Mouse (Mus musculus) erythroid progenitor cell, adult 5-6 weeks (primary cell): ENCODE data around the gene Mef2a. TPM values are rescaled to one million over a fixed set of nuclear protein-coding genes. Genes with fewer than 3 reads are reported as not detected.
A peak's percentile ranks its signal among the peaks of the same experiment; 100 is the strongest.

Experiments used
- ATAC-seq: replicated peaks from 2 replicates; pipeline ENCODE4 v1.8.0; 2016; ENCODE audit warnings: moderate number of reproducible peaks, mild to moderate bottlenecking, moderate TSS enrichment, inconsistent platforms; ENCODE audit not compliant: poor library complexity, low FRiP score, severe bottlenecking
- total RNA-seq, 2 experiments: library from RNA; stranded (forward) in 1 of 2; stranded (reverse) in 1 of 2; fragments of 150-400 nt in 1 of 2; fragments of 186-747, 209-891 nt in 1 of 2; gene quantifications; 2 replicates each; pipeline versions ENCODE4 v1.2.3 to v1.2.4; 2015 to 2017; ENCODE audit warnings: low replicate concordance in 2 of 2

The Mef2a gene
- total RNA-seq (2015; ENCODE audit: low replicate concordance) (23.5 and 39.6 TPM in 2 replicates), total RNA-seq (2017; ENCODE audit: low replicate concordance) (9.9 and 12.5 TPM in 2 replicates)

- ATAC-seq = peak; percentile 88
Observed at GRCm38 (mm10) chr7:67372729-67373583, at the start of gene Mef2a. TSS of gene Mef2a (minus strand) at chr7:67372858.

GRCm38 (mm10) chr7:67421476-67422186, 49.0 kb upstream of the Mef2a start:
- no peak for ATAC-seq

DNA sequence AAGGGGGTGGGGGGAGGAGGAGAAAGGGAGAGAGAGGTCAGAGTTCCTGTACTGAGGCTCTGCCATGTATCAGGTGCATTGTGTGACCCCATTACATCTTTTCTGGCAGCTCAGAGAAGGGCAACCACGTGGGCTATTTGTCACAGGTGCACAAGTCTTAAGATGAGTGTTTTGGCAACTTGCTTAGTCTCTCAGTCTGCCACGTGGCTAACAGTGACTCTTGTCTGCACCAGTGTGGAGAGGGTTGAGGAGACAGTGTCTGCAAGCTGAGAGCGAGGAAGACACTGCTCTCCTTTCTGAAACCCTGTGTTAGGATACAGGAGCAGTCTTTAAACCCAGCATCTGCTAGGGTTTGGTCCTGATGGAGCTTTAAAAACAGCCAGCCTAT, 48.4 kb upstream of the Mef2a start:
- ATAC-seq = no peak

GRCm38 (mm10) chr7:67419591-67420314, 47.1 kb upstream of the Mef2a start:
- no peak for ATAC-seq

GRCm38 (mm10) chr7:67418122-67418521, 45.5 kb upstream of the Mef2a start:
- no peak for ATAC-seq

GRCm38 (mm10) chr7:67414766-67415165, 42.1 kb upstream of the Mef2a start:
- ATAC-seq = no peak

- ATAC-seq = no peak
Observed at GRCm38 (mm10) chr7:67412686-67413085, 40.0 kb upstream of the Mef2a start.

DNA sequence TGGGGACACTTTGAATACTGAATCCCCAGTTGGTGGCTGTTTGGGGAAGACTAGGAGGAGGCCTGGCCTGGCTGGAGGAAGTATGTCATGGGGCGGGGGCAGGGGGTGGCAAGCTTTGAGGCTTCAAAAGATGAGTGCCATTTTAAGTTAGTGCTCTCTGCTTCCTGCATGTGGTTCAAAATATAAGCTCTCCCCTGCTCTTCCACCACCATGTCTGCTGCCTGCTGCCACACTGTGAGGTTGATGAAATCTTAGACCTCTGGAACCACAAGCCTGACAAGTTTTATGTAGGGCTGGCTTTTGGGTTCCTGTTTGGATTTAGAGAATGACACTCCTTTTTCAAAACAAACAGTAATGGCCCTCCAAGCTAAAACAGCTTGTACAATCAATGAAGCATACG, 34.4 kb upstream of the Mef2a start:
- no peak for ATAC-seq

DNA sequence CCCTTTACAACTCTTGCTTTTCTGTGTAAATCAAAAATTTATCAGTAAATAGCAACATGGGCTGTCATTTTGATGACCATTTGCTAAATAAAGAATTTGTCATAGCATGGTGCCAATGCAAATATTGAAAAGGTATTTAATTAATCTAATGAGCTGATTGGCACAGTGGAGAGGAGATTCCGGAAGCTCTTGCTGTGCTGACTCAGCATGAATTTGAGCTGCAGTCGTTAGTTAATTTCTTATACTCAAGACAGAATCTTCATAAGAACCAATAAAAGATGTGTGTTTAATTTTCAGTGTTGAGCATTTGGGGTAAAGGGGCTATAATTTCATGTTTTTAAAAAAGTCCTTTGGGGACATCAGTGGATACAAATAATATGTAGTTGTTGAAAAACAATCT, 31.5 kb upstream of the Mef2a start:
- no peak for ATAC-seq

DNA sequence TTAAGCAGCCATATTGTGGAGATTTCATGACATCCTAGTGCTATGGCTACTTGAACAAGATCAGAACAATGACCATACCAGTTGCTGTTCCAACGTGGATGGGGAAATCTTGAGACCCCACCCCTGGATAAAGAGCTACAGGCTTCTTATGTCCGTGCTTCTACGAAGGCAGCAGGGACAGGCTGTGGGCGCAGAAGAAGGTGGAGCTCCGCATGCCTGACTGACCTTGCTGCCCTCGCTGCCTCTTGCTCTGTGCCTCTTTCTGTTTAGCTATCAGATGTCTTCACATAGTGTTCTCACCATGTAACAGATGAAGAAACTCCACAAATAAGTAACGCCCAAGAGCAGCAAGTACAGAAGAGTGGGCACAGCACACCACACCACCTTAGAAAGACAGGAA, 29.7 kb upstream of the Mef2a start:
- no peak for ATAC-seq

DNA sequence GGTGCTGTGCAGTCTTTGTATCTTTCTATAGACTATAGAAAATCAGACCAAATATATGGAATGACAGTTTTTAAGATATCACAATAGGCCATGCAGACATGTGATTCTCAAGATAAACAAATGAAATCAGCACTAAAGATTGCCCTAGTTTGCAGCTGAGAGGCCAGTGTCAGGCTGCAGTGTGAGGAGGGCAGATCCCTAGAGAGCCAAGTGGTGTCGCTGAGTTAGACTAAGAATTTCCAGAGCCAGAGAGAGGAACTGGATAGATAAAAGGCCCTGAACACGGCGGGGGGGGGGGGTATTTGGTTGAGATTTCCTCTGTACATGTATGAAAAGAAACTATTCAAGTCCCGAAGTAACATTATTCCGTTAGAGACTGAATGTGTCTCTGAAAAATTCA, 28.7 kb upstream of the Mef2a start:
- no peak for ATAC-seq

- no peak for ATAC-seq
Observed at GRCm38 (mm10) chr7:67390760-67391159, 18.1 kb upstream of the Mef2a start.

- no peak for ATAC-seq
Observed at GRCm38 (mm10) chr7:67390095-67390494, 17.4 kb upstream of the Mef2a start.

GRCm38 (mm10) chr7:67384942-67385872, 12.5 kb upstream of the Mef2a start:
- ATAC-seq = no peak

DNA sequence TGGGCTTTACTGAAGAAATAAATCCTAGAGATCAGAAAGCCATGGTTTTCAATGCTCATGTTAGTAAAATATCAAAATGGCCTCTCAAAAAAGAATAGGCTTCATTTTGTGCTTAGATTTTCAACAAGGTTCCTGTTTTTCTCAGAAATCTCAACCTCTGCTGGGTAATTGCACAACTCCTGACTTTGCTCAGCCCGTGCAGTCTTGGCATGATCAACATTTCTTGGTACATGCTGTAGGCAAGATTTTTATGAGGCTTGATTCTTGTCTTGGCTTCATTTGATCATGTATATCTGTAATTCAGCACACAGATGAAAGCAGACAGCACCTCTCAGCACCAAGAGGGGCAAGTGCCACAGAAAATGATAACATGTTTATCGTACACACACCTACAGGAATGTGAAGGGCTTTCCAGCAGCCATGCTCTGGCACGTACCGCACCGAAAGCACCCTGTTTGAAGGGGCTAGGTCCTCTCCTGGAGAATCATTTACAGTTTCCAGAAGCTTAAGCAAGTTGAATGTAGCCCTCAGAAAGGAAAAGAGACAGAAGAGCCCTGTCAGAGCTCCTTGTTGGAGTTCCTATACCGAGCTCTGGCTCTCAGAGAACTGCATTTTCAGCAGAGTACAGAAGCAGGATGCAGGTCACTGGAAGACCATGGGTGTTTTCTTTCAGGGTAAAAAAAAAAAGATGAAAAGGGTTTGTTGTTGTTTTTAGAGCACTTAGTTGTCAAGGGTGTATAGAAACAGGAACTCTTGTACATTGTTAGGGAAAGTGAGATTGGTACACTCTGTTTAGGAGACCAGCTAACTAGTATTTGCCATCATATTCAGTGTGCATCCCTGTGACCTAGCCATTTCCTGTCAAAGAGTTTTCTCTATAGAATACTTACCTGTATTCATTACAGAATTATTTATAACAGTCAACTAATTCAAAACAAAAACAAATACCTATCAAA, 7.8 kb upstream of the Mef2a start:
- ATAC-seq = no peak

- no peak for ATAC-seq
Observed at GRCm38 (mm10) chr7:67376796-67377195, 4.1 kb upstream of the Mef2a start.

GRCm38 (mm10) chr7:67373975-67374374, 1.3 kb upstream of the Mef2a start:
- no peak for ATAC-seq

GRCm38 (mm10) chr7:67373584-67373960, 914 bp upstream of the Mef2a start:
- no peak for ATAC-seq
